Mouse (Mus musculus): ENCODE results near the gene Cradd. TPM values are rescaled to one million over a fixed set of nuclear protein-coding genes. Genes with fewer than 3 reads are reported as not detected.
A peak's percentile ranks its signal among the peaks of the same experiment; 100 is the strongest.

Gene Cradd
- polyA plus RNA-seq, 1 experiment from 2014 or later = 15.6 TPM

DNA sequence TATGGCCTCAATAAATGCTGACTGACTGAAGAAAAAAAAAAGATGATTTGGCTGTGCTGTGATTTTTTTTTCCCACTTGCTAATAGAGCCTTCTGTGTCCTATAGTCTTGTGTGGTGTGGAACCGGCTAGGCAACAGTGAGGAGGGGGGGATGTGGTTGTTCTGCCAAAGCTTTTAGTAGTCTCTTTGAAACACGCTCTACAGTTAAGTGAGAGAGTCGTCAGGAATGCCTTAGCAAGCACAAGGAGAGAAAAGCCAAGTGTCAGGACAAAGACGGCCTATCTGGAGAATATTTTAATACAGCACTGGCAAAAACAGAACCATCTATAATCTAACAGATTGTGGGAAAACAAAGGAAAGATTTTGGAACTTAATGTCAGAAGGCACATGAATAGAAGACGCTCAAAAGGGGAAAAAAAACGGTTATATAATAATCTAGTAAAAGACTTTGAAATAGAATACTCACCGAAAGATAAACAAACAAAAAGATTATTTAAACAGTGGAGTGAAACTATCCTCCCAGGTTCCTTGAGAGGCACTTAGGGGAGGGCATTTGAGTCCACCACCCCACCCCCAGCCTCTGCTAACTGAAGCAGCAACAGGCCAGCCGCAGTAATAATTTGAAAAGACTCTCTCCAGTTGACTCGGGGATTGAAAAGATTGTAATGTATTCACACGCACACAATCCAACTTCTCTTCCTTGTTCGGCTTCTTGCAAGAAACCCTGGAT is 16.9 kb downstream of the Cradd start:
- H3K36me3 ChIP-seq (ENCODE audit: insufficient read depth) = no peaks in the 10 kb centered on the region
- H3K9me3 ChIP-seq (ENCODE audit: low read depth, low read length) = no peaks in the 10 kb centered on the region
- ATAC-seq (ENCODE audit: insufficient read depth) = peak; percentile 64
- peak; percentile 74 for DNase-seq
- 0 out of 2 replicates have a peak overlapping the region, but pooled peaks have one; percentile 5 for H3K9ac ChIP-seq
- no peak overlapping the region for H3K4me3 ChIP-seq (ENCODE audit: low read depth, low read length)
- H3K4me2 ChIP-seq = peak overlapping the region; percentile 35; the same call in 1 of the 2 replicates
- peak overlapping the region; percentile 83 for H3K27ac ChIP-seq (ENCODE audit: low read depth)
- TF ChIP-seq CTCF (IDR thresholded peaks at IDR 0.05; ENCODE audit: low read depth) = no peak
- no peaks in the 10 kb centered on the region for H3K27me3 ChIP-seq (ENCODE audit: insufficient read depth, low read length)
- 11% methylated on average over 11 of the region's 11 CpGs for WGBS
- H3K4me1 ChIP-seq (ENCODE audit: insufficient read depth) = peaks cover 25% of the 10 kb centered on the region

GRCm38 (mm10) chr10:95304240-95304639 is 19.7 kb downstream of the Cradd start:
- no peak overlapping the region for H3K4me2 ChIP-seq
- 29% methylated on average over 4 of the region's 4 CpGs for WGBS
- ATAC-seq (ENCODE audit: insufficient read depth) (no peak), DNase-seq (no peak)
- H3K4me1 ChIP-seq (ENCODE audit: insufficient read depth) = peaks cover 16% of the 10 kb centered on the region
- H3K36me3 ChIP-seq (ENCODE audit: insufficient read depth) = no peaks in the 10 kb centered on the region
- H3K9ac ChIP-seq = no peak overlapping the region
- no peak for TF ChIP-seq CTCF (IDR thresholded peaks at IDR 0.05; ENCODE audit: low read depth)
- no peaks in the 10 kb centered on the region for H3K9me3 ChIP-seq (ENCODE audit: low read depth, low read length)
- H3K27ac ChIP-seq (ENCODE audit: low read depth) = no peak overlapping the region
- H3K4me3 ChIP-seq (ENCODE audit: low read depth, low read length) = no peak overlapping the region
- no peaks in the 10 kb centered on the region for H3K27me3 ChIP-seq (ENCODE audit: insufficient read depth, low read length)

DNA sequence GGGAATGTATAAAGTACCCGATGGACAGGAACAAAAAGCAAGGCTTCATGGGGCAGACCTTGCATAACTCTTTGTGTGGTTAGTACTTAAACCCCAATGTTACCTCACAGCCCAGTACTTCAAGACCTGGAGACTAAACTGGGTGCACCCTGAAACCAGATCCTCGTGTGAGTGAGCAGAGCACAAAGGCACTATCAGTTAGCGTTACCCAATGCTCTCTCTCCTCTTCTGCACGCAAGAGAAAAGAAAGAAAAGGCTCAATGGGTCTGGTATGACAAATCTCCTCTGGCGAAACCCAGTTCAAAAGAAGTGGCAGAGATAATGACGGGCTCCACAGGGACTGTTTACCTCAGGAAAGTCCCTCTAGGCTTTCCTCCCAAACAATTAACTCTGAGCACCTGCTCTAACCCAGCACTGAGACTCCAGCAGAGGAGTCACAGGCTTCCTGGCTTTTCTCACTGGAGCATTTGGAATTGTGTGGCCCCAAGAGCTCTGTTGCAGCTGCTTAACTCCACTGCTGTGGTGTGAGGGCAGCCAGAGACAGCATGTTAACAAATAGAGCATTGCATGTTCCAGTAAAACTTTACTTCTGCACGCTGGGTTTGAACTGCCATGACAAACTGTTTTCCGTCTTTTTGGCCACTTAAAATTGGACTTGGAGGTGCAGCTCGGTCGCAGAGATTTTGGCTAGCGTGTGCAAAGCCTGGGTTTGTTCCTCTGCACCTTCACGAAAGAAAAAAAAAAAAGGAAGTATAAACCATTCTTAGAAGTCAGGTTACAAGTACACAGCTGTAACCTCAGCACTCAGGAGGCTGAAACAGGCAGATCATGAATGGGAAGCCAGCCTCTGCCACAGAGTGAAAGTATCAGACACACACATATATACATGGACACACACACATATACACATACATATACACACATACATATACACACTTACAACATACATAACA is 21.4 kb downstream of the Cradd start:
- Histone ChIP-seq H3K9me3 (ENCODE audit: low read depth, low read length) (no peaks in the 10 kb centered on the region), H3K36me3 (ENCODE audit: insufficient read depth) (no peaks in the 10 kb centered on the region), H3K4me1 (ENCODE audit: insufficient read depth) (peaks cover 8% of the 10 kb centered on the region), H3K9ac (no peak overlapping the region), H3K4me3 (ENCODE audit: low read depth, low read length) (no peak overlapping the region), H3K27me3 (ENCODE audit: insufficient read depth, low read length) (no peaks in the 10 kb centered on the region), H3K27ac (ENCODE audit: low read depth) (no peak overlapping the region), H3K4me2 (no peak overlapping the region)
- ATAC-seq (ENCODE audit: insufficient read depth) = no peak
- TF ChIP-seq CTCF (IDR thresholded peaks at IDR 0.05; ENCODE audit: low read depth) = no peak
- DNase-seq = no peak
- 67% methylated on average over 12 of the region's 12 CpGs for WGBS

DNA sequence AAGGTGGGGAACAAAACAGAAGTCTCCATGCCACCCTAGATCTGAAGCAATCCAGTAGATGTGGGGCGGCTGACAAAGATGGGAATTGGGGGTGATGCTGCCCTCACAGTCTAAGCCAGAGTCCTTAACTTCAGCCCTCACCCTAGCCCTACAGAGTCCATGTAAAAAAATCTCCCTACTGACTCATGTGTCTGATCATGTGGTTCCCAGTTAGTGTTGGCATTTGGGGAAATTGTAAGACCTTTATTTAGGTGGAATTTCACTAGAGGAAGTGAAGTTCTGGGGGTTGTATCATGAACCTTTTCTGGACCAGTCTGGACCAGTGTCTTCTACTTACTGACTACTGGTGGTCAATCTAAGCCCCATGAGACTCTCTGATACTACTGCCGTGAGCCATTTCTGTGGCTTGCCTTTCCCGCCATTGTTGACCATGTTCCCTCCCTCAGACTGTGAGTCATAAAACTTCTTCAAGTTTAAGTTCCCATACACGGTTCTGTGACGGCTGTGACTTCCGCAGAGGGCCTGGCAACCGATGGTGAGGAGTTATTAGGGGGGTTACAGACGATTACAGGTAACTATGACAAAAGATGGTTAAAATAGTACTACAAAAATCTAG is 23.6 kb downstream of the Cradd start:
- WGBS = 87% methylated on average over 8 of the region's 8 CpGs
- Histone ChIP-seq H3K4me2 (no peak overlapping the region), H3K9ac (no peak overlapping the region), H3K36me3 (ENCODE audit: insufficient read depth) (no peaks in the 10 kb centered on the region), H3K27me3 (ENCODE audit: insufficient read depth, low read length) (no peaks in the 10 kb centered on the region), H3K9me3 (ENCODE audit: low read depth, low read length) (no peaks in the 10 kb centered on the region), H3K27ac (ENCODE audit: low read depth) (no peak overlapping the region), H3K4me1 (ENCODE audit: insufficient read depth) (peaks cover 9% of the 10 kb centered on the region; the same call in 1 of the 2 replicates), H3K4me3 (ENCODE audit: low read depth, low read length) (no peak overlapping the region)
- TF ChIP-seq CTCF (IDR thresholded peaks at IDR 0.05; ENCODE audit: low read depth) = no peak
- DNase-seq (no peak), ATAC-seq (ENCODE audit: insufficient read depth) (no peak)

- Histone ChIP-seq H3K4me1 (ENCODE audit: insufficient read depth) (peaks cover 9% of the 10 kb centered on the region; the same call in 1 of the 2 replicates), H3K27me3 (ENCODE audit: insufficient read depth, low read length) (no peaks in the 10 kb centered on the region), H3K9me3 (ENCODE audit: low read depth, low read length) (no peaks in the 10 kb centered on the region), H3K36me3 (ENCODE audit: insufficient read depth) (no peaks in the 10 kb centered on the region), H3K27ac (ENCODE audit: low read depth) (no peak overlapping the region), H3K9ac (no peak overlapping the region), H3K4me3 (ENCODE audit: low read depth, low read length) (no peak overlapping the region), H3K4me2 (no peak overlapping the region)
- TF ChIP-seq CTCF (IDR thresholded peaks at IDR 0.05; ENCODE audit: low read depth) = no peak
- DNase-seq = no peak
- 74% methylated on average over 7 of the region's 7 CpGs for WGBS
- ATAC-seq (ENCODE audit: insufficient read depth) = no peak
Observed at GRCm38 (mm10) chr10:95299808-95300133, 24.2 kb downstream of the Cradd start.

DNA sequence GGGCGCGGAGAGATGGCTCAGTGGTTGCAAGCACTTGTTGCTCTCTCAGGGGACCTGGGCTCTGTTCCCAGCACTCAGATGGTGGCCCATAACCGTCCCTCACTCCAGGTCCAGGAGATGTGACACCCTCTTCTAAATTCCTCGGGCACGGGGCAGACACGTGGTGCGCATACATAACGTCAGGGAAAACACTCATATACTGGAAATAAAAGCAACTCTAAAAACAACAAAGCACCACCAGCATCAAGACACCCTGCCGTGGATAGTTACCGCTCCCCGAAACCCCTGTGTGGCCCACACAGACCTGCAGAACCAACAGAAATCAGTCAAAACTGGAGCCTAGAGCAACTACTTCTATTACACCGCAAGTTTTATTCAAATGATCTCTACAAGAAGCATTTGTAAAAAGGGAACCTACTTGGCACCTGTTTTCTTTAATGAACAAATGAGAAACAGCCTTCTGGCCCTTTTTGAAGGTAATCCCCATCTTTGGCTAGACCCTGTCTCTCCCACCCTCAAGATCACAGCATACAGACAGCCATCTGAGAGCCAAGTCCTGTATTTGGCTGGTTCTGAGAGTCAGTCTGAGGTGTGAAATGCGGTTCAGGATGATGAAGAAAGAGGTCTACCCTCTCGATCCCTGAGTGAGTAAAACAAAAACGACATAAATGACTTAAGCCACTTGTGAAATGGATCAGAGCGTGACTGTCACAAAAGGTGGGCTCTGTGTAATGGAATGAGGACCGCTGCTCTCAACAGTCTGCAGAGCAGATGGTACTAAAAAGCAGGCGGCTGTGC is 24.7 kb downstream of the Cradd start:
- WGBS = 79% methylated on average over 18 of the region's 18 CpGs

More for the DNA sequence above, 24.7 kb downstream of the Cradd start:
- Histone ChIP-seq H3K4me2 (no peak overlapping the region), H3K9ac (no peak overlapping the region), H3K4me1 (ENCODE audit: insufficient read depth) (peaks cover 9% of the 10 kb centered on the region; the same call in 1 of the 2 replicates), H3K27ac (ENCODE audit: low read depth) (no peak overlapping the region), H3K27me3 (ENCODE audit: insufficient read depth, low read length) (no peaks in the 10 kb centered on the region), H3K4me3 (ENCODE audit: low read depth, low read length) (no peak overlapping the region), H3K36me3 (ENCODE audit: insufficient read depth) (no peaks in the 10 kb centered on the region), H3K9me3 (ENCODE audit: low read depth, low read length) (no peaks in the 10 kb centered on the region)
- no peak for TF ChIP-seq CTCF (IDR thresholded peaks at IDR 0.05; ENCODE audit: low read depth)
- DNase-seq = no peak
- ATAC-seq (ENCODE audit: insufficient read depth) = no peak

All from lung, embryonic 14.5 days (tissue).